Mouse (Mus musculus): ENCODE measurements around the gene Pim1.

DNA sequence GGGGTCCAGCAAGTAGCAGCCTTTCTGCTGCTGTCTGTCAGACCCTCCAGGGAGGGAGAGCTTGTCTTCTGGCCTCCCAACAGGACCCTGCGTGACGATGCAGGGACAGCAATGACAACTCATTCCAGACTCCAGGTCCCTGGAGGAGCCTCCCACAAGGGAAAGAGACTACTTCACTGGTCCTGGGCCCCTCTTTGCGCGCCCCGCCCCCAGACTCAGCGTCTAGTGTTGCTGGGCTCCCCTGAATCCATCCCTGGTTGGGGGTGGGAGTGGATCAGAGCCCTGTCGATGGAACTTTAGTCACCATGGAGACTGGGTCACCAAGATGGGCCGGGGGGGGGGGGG lies 4.2 kb downstream of the Pim1 start:
- no peak for TF ChIP-seq CTCF (IDR thresholded peaks at IDR 0.05; ENCODE audit: insufficient read depth, low read length)
- TF ChIP-seq POLR2A (IDR thresholded peaks at IDR 0.05; ENCODE audit: borderline replicate concordance, extremely low read depth, low read depth, low read length), result no peak

Measured in lung, adult 2 months (tissue).